Mouse (Mus musculus): Measurements from ENCODE around the gene Ano6. TPM values are rescaled to one million over a fixed set of nuclear protein-coding genes. Genes with fewer than 3 reads are reported as not detected.

Ano6 gene
- total and polyA plus RNA-seq, 3 experiments, result 14.1 to 19.6 (median 17.3) TPM

- peak; percentile 42 to 74 for DNase-seq
- Histone ChIP-seq H3K79me2 (replicated peaks; ENCODE audit: control insufficient read depth, insufficient read depth, low read length) (no peaks in the 10 kb centered on the region), H3K9ac (ENCODE audit: low read depth, low read length) (no peak overlapping the region), H3K27me3 (ENCODE audit: control insufficient read depth, insufficient read depth, low read length) (no peaks in the 10 kb centered on the region), H3K4me1 (ENCODE audit: control insufficient read depth, insufficient read depth, low read length) (peaks cover 21% of the 10 kb centered on the region), H3K27ac (peak overlapping the region; percentile 64), H3K36me3 (ENCODE audit: control insufficient read depth, insufficient read depth, low read length) (peaks cover 4% of the 10 kb centered on the region), H3K4me3 (no peak overlapping the region)
- WGBS, result 6% methylated on average over 10 of the region's 10 CpGs
- intact Hi-C loops (cut with DNase I), result loop anchor here (1.0 to 2.0 kb wide), 3 partner anchors 26 to 108 kb away; partner anchors contain the start of gene Ano6
- peak; percentile 43 for TF ChIP-seq POLR2A (IDR thresholded peaks at IDR 0.05; ENCODE audit: insufficient read depth, low read depth, low read length)
- TF ChIP-seq EP300 (IDR thresholded peaks at IDR 0.05; ENCODE audit: insufficient read depth, low read depth, low read length), result peak; percentile 78; the same call in 1 of the 2 replicates
- no peak for TF ChIP-seq CTCF (IDR thresholded peaks at IDR 0.05)
Measured at GRCm38 (mm10) chr15:95880616-95881151, 90.0 kb downstream of the Ano6 start.

GRCm38 (mm10) chr15:95882436-95882835 is 91.8 kb downstream of the Ano6 start:
- H3K79me2 ChIP-seq (replicated peaks; ENCODE audit: control insufficient read depth, insufficient read depth, low read length), result no peaks in the 10 kb centered on the region
- no peak for DNase-seq
- H3K4me1 ChIP-seq (ENCODE audit: control insufficient read depth, insufficient read depth, low read length), result peaks cover 23% of the 10 kb centered on the region
- no peak overlapping the region for H3K4me3 ChIP-seq
- no peak for TF ChIP-seq EP300 (IDR thresholded peaks at IDR 0.05; ENCODE audit: insufficient read depth, low read depth, low read length)
- TF ChIP-seq POLR2A (IDR thresholded peaks at IDR 0.05; ENCODE audit: insufficient read depth, low read depth, low read length), result no peak
- no peak for TF ChIP-seq CTCF (IDR thresholded peaks at IDR 0.05)
- no peaks in the 10 kb centered on the region for H3K27me3 ChIP-seq (ENCODE audit: control insufficient read depth, insufficient read depth, low read length)
- WGBS, result 57% methylated on average over 4 of the region's 4 CpGs
- intact Hi-C loops (cut with DNase I), result no loop called here
- H3K27ac ChIP-seq, result no peak overlapping the region
- H3K9ac ChIP-seq (ENCODE audit: low read depth, low read length), result no peak overlapping the region
- H3K36me3 ChIP-seq (ENCODE audit: control insufficient read depth, insufficient read depth, low read length), result peaks cover 4% of the 10 kb centered on the region

- Histone ChIP-seq H3K36me3 (ENCODE audit: control insufficient read depth, insufficient read depth, low read length) (peaks cover 4% of the 10 kb centered on the region), H3K79me2 (replicated peaks; ENCODE audit: control insufficient read depth, insufficient read depth, low read length) (no peaks in the 10 kb centered on the region), H3K27me3 (ENCODE audit: control insufficient read depth, insufficient read depth, low read length) (no peaks in the 10 kb centered on the region), H3K9ac (ENCODE audit: low read depth, low read length) (no peak overlapping the region), H3K4me1 (ENCODE audit: control insufficient read depth, insufficient read depth, low read length) (peaks cover 26% of the 10 kb centered on the region), H3K27ac (no peak overlapping the region), H3K4me3 (no peak overlapping the region)
- no peak for TF ChIP-seq EP300 (IDR thresholded peaks at IDR 0.05; ENCODE audit: insufficient read depth, low read depth, low read length)
- TF ChIP-seq POLR2A (IDR thresholded peaks at IDR 0.05; ENCODE audit: insufficient read depth, low read depth, low read length), result no peak
- TF ChIP-seq CTCF (IDR thresholded peaks at IDR 0.05), result no peak
- intact Hi-C loops (cut with DNase I), result no loop called here
- 29% methylated on average over 6 of the region's 6 CpGs for WGBS
- no peak for DNase-seq
Measured at GRCm38 (mm10) chr15:95883559-95883958, 92.9 kb downstream of the Ano6 start.

GRCm38 (mm10) chr15:95884658-95885620 is 94.3 kb downstream of the Ano6 start:
- intact Hi-C loops (cut with DNase I), result no loop called here
- DNase-seq, result no peak
- Histone ChIP-seq H3K4me3 (no peak overlapping the region), H3K9ac (ENCODE audit: low read depth, low read length) (no peak overlapping the region), H3K36me3 (ENCODE audit: control insufficient read depth, insufficient read depth, low read length) (peaks cover 3% of the 10 kb centered on the region), H3K27me3 (ENCODE audit: control insufficient read depth, insufficient read depth, low read length) (no peaks in the 10 kb centered on the region), H3K4me1 (ENCODE audit: control insufficient read depth, insufficient read depth, low read length) (peaks cover 24% of the 10 kb centered on the region), H3K79me2 (replicated peaks; ENCODE audit: control insufficient read depth, insufficient read depth, low read length) (0 out of 2 replicates have a peak, but pooled peaks cover 2% of the 10 kb centered on the region), H3K27ac (peak overlapping the region; percentile 28; the same call in 1 of the 2 replicates)
- WGBS, result 71% methylated on average over 10 of the region's 10 CpGs
- TF ChIP-seq CTCF (IDR thresholded peaks at IDR 0.05) (no peak), EP300 (IDR thresholded peaks at IDR 0.05; ENCODE audit: insufficient read depth, low read depth, low read length) (no peak), POLR2A (IDR thresholded peaks at IDR 0.05; ENCODE audit: insufficient read depth, low read depth, low read length) (no peak)

GRCm38 (mm10) chr15:95885953-95886820 is 95.5 kb downstream of the Ano6 start:
- intact Hi-C loops (cut with DNase I), result no loop called here
- H3K4me1 ChIP-seq (ENCODE audit: control insufficient read depth, insufficient read depth, low read length), result peaks cover 20% of the 10 kb centered on the region
- H3K9ac ChIP-seq (ENCODE audit: low read depth, low read length), result no peak overlapping the region
- H3K79me2 ChIP-seq (replicated peaks; ENCODE audit: control insufficient read depth, insufficient read depth, low read length), result 0 out of 2 replicates have a peak, but pooled peaks cover 2% of the 10 kb centered on the region
- H3K27me3 ChIP-seq (ENCODE audit: control insufficient read depth, insufficient read depth, low read length), result no peaks in the 10 kb centered on the region
- no peak for DNase-seq
- 76% methylated on average over 18 of the region's 18 CpGs for WGBS
- H3K4me3 ChIP-seq, result no peak overlapping the region
- H3K27ac ChIP-seq, result peak overlapping the region; percentile 26
- TF ChIP-seq EP300 (IDR thresholded peaks at IDR 0.05; ENCODE audit: insufficient read depth, low read depth, low read length) (no peak), CTCF (IDR thresholded peaks at IDR 0.05) (no peak), POLR2A (IDR thresholded peaks at IDR 0.05; ENCODE audit: insufficient read depth, low read depth, low read length) (no peak)
- H3K36me3 ChIP-seq (ENCODE audit: control insufficient read depth, insufficient read depth, low read length), result no peaks in the 10 kb centered on the region; the same call in none of the 2 replicates
